In the genomic region with DNA sequence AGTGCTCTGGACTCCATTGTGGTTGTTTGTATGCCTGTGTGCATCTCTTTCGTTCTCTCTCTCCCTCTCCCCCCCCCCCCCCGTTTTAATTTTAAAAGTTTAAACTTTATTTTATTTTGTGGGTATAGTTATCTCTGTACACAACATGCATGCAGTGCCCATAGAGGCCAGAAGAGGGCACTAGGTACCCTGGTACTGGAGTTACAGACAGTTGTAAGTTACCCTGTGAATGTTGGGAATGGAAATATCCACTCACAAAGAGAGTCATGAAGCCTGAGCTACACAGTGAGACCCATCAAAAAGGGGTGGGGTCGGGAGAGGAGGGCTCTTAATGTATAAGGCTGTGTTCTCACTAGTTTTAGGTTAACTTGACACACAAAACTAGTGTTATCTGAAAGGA, we compare ENCODE assay signal across 9 mouse cellular contexts. TPM values are rescaled to one million over a fixed set of nuclear protein-coding genes. Genes with fewer than 3 reads are reported as not detected.
A peak's percentile ranks its signal among the peaks of the same experiment; 100 is the strongest.
DNase-seq lines count a peak whose midpoint lies in the region; ATAC-seq lines count a peak whose summit lies in the region.
"Had no signal": no experiment of that assay in that cellular context is flagged by ENCODE, and none has a peak within 500 bp of the region (broad histone marks: within the 10 kb centered on the region; RNA-seq: fewer than 3 reads in every experiment).

No protein-coding gene starts in this region.

- no peak overlapping the region for H3K4me2 ChIP-seq in liver, embryonic 12.5 days
- H3K4me2 ChIP-seq in hindbrain, embryonic 14.5 days (replicated peaks), result no peak overlapping the region
- H3K4me2 ChIP-seq in midbrain, embryonic 14.5 days (ENCODE audit: low read length), result no peak overlapping the region
- H3K4me2 ChIP-seq: embryonic facial prominence, embryonic 12.5 days had no signal

- peaks cover 21% of the 10 kb centered on the region for H3K27me3 ChIP-seq in liver, embryonic 12.5 days (replicated peaks)
- H3K27me3 ChIP-seq in hindbrain, embryonic 14.5 days (ENCODE audit: control insufficient read depth, insufficient read depth, low read length), result no peaks in the 10 kb centered on the region
- no peaks in the 10 kb centered on the region for H3K27me3 ChIP-seq in midbrain, embryonic 14.5 days (ENCODE audit: control insufficient read depth, insufficient read depth, low read length)
- H3K27me3 ChIP-seq: embryonic facial prominence, embryonic 12.5 days had no signal

- intact Hi-C loops in left cerebral cortex, postnatal 14 days (cut with DNase I), result no loop called here

- H3K27ac ChIP-seq in liver, embryonic 12.5 days, result no peak overlapping the region
- H3K27ac ChIP-seq in hindbrain, embryonic 14.5 days, result no peak overlapping the region
- no peak overlapping the region for H3K27ac ChIP-seq in midbrain, embryonic 14.5 days (replicated peaks; ENCODE audit: low read depth, low read length)
- H3K27ac ChIP-seq: embryonic facial prominence, embryonic 12.5 days had no signal

- ATAC-seq in liver, embryonic 12.5 days, result no peak
- peak; percentile 50 for ATAC-seq in common myeloid progenitor, adult 5-6 weeks (replicated peaks; ENCODE audit: low read depth, poor library complexity, severe bottlenecking)
- ATAC-seq in hindbrain, embryonic 14.5 days (ENCODE audit: low FRiP score), result no peak
- ATAC-seq in midbrain, embryonic 14.5 days (ENCODE audit: low FRiP score, low TSS enrichment), result no peak

- peaks cover 10% of the 10 kb centered on the region; the same call in 1 of the 2 replicates for H3K4me1 ChIP-seq in liver, embryonic 12.5 days
- 0 out of 2 replicates have a peak, but pooled peaks cover 3% of the 10 kb centered on the region for H3K4me1 ChIP-seq in hindbrain, embryonic 14.5 days (replicated peaks; ENCODE audit: control insufficient read depth, insufficient read depth, low read length)
- H3K4me1 ChIP-seq in midbrain, embryonic 14.5 days (ENCODE audit: control insufficient read depth, insufficient read depth, low read length), result no peaks in the 10 kb centered on the region
- H3K4me1 ChIP-seq: embryonic facial prominence, embryonic 12.5 days had no signal

- no peak overlapping the region for H3K4me3 ChIP-seq in liver, embryonic 12.5 days
- no peak overlapping the region for H3K4me3 ChIP-seq in hindbrain, embryonic 14.5 days (replicated peaks; ENCODE audit: low read length)
- H3K4me3 ChIP-seq in midbrain, embryonic 14.5 days (replicated peaks; ENCODE audit: low read depth, low read length), result no peak overlapping the region
- H3K4me3 ChIP-seq: embryonic facial prominence, embryonic 12.5 days had no signal

- H3K36me3 ChIP-seq in liver, embryonic 12.5 days, result no peaks in the 10 kb centered on the region
- H3K36me3 ChIP-seq in hindbrain, embryonic 14.5 days (replicated peaks; ENCODE audit: control insufficient read depth, insufficient read depth), result no peaks in the 10 kb centered on the region
- H3K36me3 ChIP-seq in midbrain, embryonic 14.5 days (ENCODE audit: control insufficient read depth, insufficient read depth, low read length), result no peaks in the 10 kb centered on the region
- H3K36me3 ChIP-seq: embryonic facial prominence, embryonic 12.5 days had no signal

- DNase-seq in liver, result peak; percentile 58
- DNase-seq in T-cell, adult 2 months (ENCODE audit: low spot score), result peak; percentile 27
- DNase-seq in hindbrain, embryonic 14.5 days (ENCODE audit: low spot score), result peak; percentile 67
- DNase-seq in left cerebral cortex, postnatal 14 days (ENCODE audit: low spot score in 2 of 2), result peak; percentile 56 to 65
- peak; percentile 81 for DNase-seq in midbrain, embryonic 14.5 days
- peak; percentile 58 to 69 for DNase-seq in thymus, postnatal 36 days

- H3K9me3 ChIP-seq in liver, embryonic 12.5 days (replicated peaks), result no peaks in the 10 kb centered on the region
- H3K9me3 ChIP-seq in hindbrain, embryonic 14.5 days (ENCODE audit: control insufficient read depth, low read length), result no peaks in the 10 kb centered on the region
- no peaks in the 10 kb centered on the region for H3K9me3 ChIP-seq in midbrain, embryonic 14.5 days (ENCODE audit: control insufficient read depth, low read length)
- H3K9me3 ChIP-seq: embryonic facial prominence, embryonic 12.5 days had no signal

- WGBS in liver, embryonic 12.5 days (ENCODE audit: insufficient replicate concordance), result 16% methylated on average over 3 of the region's 3 CpGs
- 39% methylated on average over 3 of the region's 3 CpGs for WGBS in hindbrain, embryonic 14.5 days
- 35% methylated on average over 3 of the region's 3 CpGs for WGBS in midbrain, embryonic 14.5 days

- no peak overlapping the region for H3K9ac ChIP-seq in liver, embryonic 12.5 days
- no peak overlapping the region for H3K9ac ChIP-seq in hindbrain, embryonic 14.5 days
- no peak overlapping the region for H3K9ac ChIP-seq in midbrain, embryonic 14.5 days (replicated peaks; ENCODE audit: low read length)
- H3K9ac ChIP-seq: embryonic facial prominence, embryonic 12.5 days had no signal

RNA-seq across cellular contexts. Expression of a gene that starts 1.0 kb away (rescaled TPM):
- polyA plus RNA-seq in liver, embryonic 12.5 days (2016; fragmentation: Nextera tagmentation; extraction: Ambion mirVana), result 8.6 and 9.5 TPM in 2 replicates
- 12.2 and 17.9 TPM in 2 replicates for total RNA-seq in common myeloid progenitor, adult 5-6 weeks (2017)
- 15.8 and 16.8 TPM in 2 replicates for polyA plus RNA-seq in hindbrain, embryonic 14.5 days (2014; fragmentation: Nextera tagmentation; extraction: Ambion mirVana)
- total RNA-seq in left cerebral cortex, postnatal 14 days (2021), result 1 to 10 TPM; 6.0 to 8.1 TPM
- polyA plus RNA-seq in midbrain, embryonic 14.5 days (2014; fragmentation: Nextera tagmentation; extraction: Ambion mirVana), result 12.4 and 13.4 TPM in 2 replicates

Comparison
In these comparisons a context has a peak if more than half of its experiments do, and no peak if none do; other contexts are left out.
1. DNase-seq: peak in every context shown above with its lines; median percentile 81 in midbrain, embryonic 14.5 days; 67 in hindbrain, embryonic 14.5 days; 64 in thymus, postnatal 36 days; 60 in left cerebral cortex, postnatal 14 days; 58 in liver; 27 in T-cell, adult 2 months.